Mouse (Mus musculus) C2C12 (cell line): Measurements from ENCODE around the gene Il21r.

Source experiments
- CTCF ChIP-seq: IDR thresholded peaks from one replicate; pipeline ENCODE4 v1.5.1; 2011; ENCODE audit not compliant: control insufficient read depth, insufficient read depth, insufficient read length
- FOSL1 ChIP-seq: IDR thresholded peaks from one replicate; pipeline ENCODE4 v1.8.0; 2011; ENCODE audit warnings: mild to moderate bottlenecking, low read length; ENCODE audit not compliant: poor library complexity, insufficient read depth, severe bottlenecking
- MAX ChIP-seq: IDR thresholded peaks from one replicate; pipeline ENCODE4 v1.6.1; 2011; ENCODE audit warnings: mild to moderate bottlenecking, control low read depth
- MYOD1 ChIP-seq: IDR thresholded peaks from one replicate; pipeline ENCODE4 v1.6.1; 2011; ENCODE audit warnings: low read depth; ENCODE audit not compliant: control insufficient read depth, insufficient read length
- MYOG ChIP-seq: IDR thresholded peaks from one replicate; pipeline ENCODE4 v1.6.1; 2011; ENCODE audit not compliant: control insufficient read depth, insufficient read length; ENCODE audit errors: extremely low read depth

DNA sequence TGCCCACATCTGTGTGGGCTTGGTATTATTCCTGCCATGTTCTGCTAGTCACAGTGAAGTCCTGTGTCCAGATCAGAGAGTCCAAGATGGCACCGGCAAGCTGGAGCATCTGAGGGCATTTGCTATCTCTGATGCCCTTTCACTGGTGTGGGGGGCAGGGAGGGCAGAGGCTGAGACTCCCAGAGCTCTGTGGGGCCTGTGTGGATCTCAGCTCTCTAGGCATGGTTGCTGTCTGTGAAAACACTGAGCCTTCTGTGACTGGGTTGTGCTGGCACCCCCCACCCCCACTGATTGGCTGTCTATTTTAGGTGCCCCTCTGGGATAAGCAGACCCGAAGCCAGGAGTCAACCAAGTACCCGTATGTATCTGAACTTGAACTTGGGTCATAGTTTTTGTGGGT, 28.4 kb upstream of the Il21r start:
- TF ChIP-seq CTCF (no peak), MAX (no peak), MYOG (no peak), FOSL1 (no peak), MYOD1 (no peak)
